Mouse (Mus musculus) induced T-regulatory cell, adult 2 months (primary cell): Measurements from ENCODE around the gene Kctd20.

Experiments used
- DNase-seq: peaks from one replicate; pipeline ENCODE4 v3.0.0-alpha.2; 2012; ENCODE audit warnings: low read depth

Gene Kctd20

GRCm38 (mm10) chr17:28951831-28952799 is at the start of gene Kctd20:
Gene Kctd20, plus strand, starts transcription at chr17:28951950.
- peak; percentile 95 for DNase-seq

GRCm38 (mm10) chr17:28904546-28905376 is 47.0 kb upstream of the Kctd20 start:
- DNase-seq = peak; percentile 84

GRCm38 (mm10) chr17:28905377-28905916 is 46.3 kb upstream of the Kctd20 start:
- no peak for DNase-seq

- DNase-seq = peak; percentile 73
Observed at GRCm38 (mm10) chr17:28907959-28908358, 43.8 kb upstream of the Kctd20 start.

GRCm38 (mm10) chr17:28909252-28909941 is 42.4 kb upstream of the Kctd20 start:
- peak; percentile 74 for DNase-seq

- peak; percentile 45 for DNase-seq
Observed at GRCm38 (mm10) chr17:28910139-28910538, 41.6 kb upstream of the Kctd20 start.

- DNase-seq = no peak
Observed at GRCm38 (mm10) chr17:28913200-28913599, 38.5 kb upstream of the Kctd20 start.

GRCm38 (mm10) chr17:28913940-28914339 is 37.8 kb upstream of the Kctd20 start:
- no peak for DNase-seq

- no peak for DNase-seq
Observed at GRCm38 (mm10) chr17:28915060-28915628, 36.6 kb upstream of the Kctd20 start, which contains the start of gene 4930539E08Rik. Gene 4930539E08Rik, minus strand, starts transcription at chr17:28915324.

- DNase-seq = no peak
Observed at GRCm38 (mm10) chr17:28916520-28916919, 35.2 kb upstream of the Kctd20 start.

- DNase-seq = no peak
Observed at GRCm38 (mm10) chr17:28921086-28921485, 30.7 kb upstream of the Kctd20 start.

- peak; percentile 32 for DNase-seq
Observed at GRCm38 (mm10) chr17:28922096-28922495, 29.7 kb upstream of the Kctd20 start.

GRCm38 (mm10) chr17:28924957-28925595 is 26.7 kb upstream of the Kctd20 start:
- no peak for DNase-seq

- DNase-seq = peak; percentile 87
Observed at GRCm38 (mm10) chr17:28926380-28926779, 25.4 kb upstream of the Kctd20 start.

GRCm38 (mm10) chr17:28926866-28927635 is 24.7 kb upstream of the Kctd20 start:
- DNase-seq = peak; percentile 81

GRCm38 (mm10) chr17:28928004-28928403 is 23.7 kb upstream of the Kctd20 start:
- DNase-seq = no peak

GRCm38 (mm10) chr17:28929369-28929768 is 22.4 kb upstream of the Kctd20 start:
- DNase-seq = no peak

- no peak for DNase-seq
Observed at GRCm38 (mm10) chr17:28930392-28931074, 21.2 kb upstream of the Kctd20 start.

GRCm38 (mm10) chr17:28931436-28932211 is 20.1 kb upstream of the Kctd20 start:
- no peak for DNase-seq
